Mouse (Mus musculus) E14TG2a.4 (cell line): ENCODE measurements around the gene Gpc5.
A peak's percentile ranks its signal among the peaks of the same experiment; 100 is the strongest.

ENCODE experiments used
- H3K27me3 ChIP-seq: 2 replicates; pipeline ENCODE4 v1.6.1; 2014; ENCODE audit warnings: low read length, control low read depth; ENCODE audit not compliant: insufficient read depth
- H3K36me3 ChIP-seq: 2 replicates; pipeline ENCODE4 v1.6.1; 2014; ENCODE audit warnings: low read length, control low read depth; ENCODE audit not compliant: insufficient read depth
- H3K4me1 ChIP-seq: replicated peaks from 2 replicates; pipeline ENCODE4 v1.6.1; 2014; ENCODE audit warnings: low read depth, low read length, control low read depth
- H3K4me3 ChIP-seq: replicated peaks from 2 replicates; pipeline ENCODE4 v1.5.1; 2014; ENCODE audit warnings: mild to moderate bottlenecking, low read length
- H3K9me3 ChIP-seq: 2 replicates; pipeline ENCODE4 v1.6.1; 2014; ENCODE audit warnings: low read length, control low read depth
- CTCF ChIP-seq: conservative IDR thresholded peaks from 2 replicates; pipeline ENCODE4 v1.5.1; 2014; ENCODE audit warnings: low read length
- NANOG ChIP-seq: IDR thresholded peaks from 2 replicates; pipeline ENCODE4 v1.6.1; 2014; ENCODE audit warnings: borderline replicate concordance, low read length, mixed read lengths
- POU5F1 ChIP-seq: IDR thresholded peaks from 2 replicates; pipeline ENCODE4 v1.6.1; 2014; ENCODE audit warnings: low read length, borderline replicate concordance

Gene Gpc5

DNA sequence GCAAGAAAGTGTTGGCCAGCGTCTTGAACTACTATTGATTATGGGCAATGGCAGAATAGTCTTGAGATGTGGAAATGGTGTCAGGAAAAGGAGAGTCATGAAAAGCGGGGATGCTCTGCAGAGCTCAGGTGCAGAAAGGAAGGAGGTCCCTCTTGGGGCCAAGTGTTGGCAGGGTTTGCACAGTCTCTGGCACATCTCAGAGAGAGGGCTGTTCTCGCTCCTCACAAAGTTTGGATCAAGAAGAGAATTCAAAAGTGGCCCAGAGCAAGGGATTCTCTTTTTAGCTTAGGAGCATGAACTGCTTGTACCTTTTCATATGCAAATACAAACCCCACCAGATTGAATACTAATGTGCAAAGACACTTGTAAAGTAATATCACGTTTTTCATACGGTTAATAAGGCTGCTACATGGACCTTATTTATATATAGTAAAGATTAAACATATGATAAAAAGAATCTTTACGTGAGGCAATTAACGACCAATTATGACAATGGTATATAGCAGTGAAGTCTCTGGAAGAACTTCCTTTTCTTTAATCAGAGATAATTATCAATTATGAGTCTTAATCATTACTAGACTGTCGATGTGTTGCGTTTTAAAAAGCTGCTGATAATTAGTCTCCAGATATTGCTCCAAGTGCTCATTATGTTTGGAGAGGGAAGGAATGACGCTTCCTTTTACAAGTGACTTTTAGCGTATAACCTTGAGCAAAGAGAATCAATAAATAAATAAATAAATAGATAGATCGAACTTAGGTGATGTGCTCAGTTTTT, 10.1 kb upstream of the Gpc5 start:
- no peaks in the 10 kb centered on the region for H3K27me3 ChIP-seq
- no peaks in the 10 kb centered on the region for H3K4me1 ChIP-seq
- no peaks in the 10 kb centered on the region for H3K36me3 ChIP-seq
- peaks cover 6% of the 10 kb centered on the region; the same call in 1 of the 2 replicates for H3K9me3 ChIP-seq
- no peak overlapping the region for H3K4me3 ChIP-seq
- TF ChIP-seq POU5F1 = no peak

DNA sequence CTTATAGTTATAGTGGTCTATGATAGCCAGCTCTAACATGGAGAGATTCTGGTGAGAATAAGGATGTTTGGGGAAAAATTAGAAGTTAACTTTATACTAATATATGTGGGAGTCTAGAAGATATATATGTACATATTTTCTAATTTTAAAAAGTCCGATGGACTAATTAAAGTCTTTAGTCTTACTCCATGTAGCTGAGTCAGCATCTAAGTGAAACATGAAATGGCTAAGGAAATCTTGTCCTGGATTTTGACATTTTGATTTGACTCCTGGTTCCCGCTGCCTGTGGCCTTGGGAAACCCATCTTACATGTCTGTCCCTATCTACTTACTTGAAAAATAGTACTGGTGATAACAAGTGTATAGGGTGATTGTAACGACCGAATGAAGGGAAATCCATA, 1.5 kb upstream of the Gpc5 start:
- Histone ChIP-seq H3K9me3 (no peaks in the 10 kb centered on the region), H3K36me3 (no peaks in the 10 kb centered on the region), H3K27me3 (peaks cover 59% of the 10 kb centered on the region), H3K4me3 (no peak overlapping the region), H3K4me1 (peaks cover 9% of the 10 kb centered on the region)
- TF ChIP-seq CTCF = no peak

DNA sequence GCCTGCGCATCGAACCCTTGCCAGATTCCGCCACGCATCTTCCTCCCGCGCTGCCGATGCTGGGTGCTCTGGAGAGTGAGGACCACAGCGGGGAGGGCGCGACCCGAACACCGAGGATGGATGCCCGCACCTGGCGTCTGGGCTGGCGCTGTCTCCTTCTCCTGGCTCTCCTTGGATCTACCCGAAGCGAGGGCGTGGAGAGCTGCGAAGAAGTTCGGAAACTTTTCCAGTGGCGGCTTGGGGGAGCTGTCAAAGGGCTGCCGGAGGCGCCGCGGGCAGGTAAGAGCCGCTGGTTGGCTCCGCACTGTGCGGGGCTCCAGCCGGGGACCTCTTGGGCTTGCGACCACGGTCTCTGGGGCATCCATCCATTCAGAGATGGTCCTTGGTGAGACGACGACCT, 495 bp downstream of the Gpc5 start:
- no peak for TF ChIP-seq POU5F1
- no peak for TF ChIP-seq CTCF
- TF ChIP-seq NANOG = no peak
- peaks cover 60% of the 10 kb centered on the region for H3K27me3 ChIP-seq
- H3K36me3 ChIP-seq = no peaks in the 10 kb centered on the region
- H3K4me1 ChIP-seq = peaks cover 9% of the 10 kb centered on the region
- no peaks in the 10 kb centered on the region for H3K9me3 ChIP-seq
- peak overlapping the region; percentile 90 for H3K4me3 ChIP-seq

DNA sequence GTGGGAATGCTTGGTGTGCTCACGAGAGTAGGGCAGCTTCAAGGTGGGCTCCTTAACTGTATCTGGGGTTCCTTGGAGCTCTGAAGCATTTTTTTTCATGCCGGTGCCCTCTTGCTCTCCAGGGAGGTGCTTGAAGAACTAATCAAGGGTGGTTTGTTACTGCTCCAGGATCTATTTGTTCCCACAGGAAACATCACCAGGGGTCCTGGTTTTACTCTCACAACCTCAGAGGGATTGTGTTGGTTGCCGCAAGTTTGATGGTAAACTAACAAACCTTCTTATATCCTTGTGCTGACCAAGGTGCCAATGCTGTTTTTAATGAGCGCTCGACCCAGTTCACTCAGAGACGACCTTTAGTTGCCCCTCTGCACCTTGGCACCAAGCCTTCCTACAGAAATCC, 937 bp downstream of the Gpc5 start:
- Histone ChIP-seq H3K9me3 (no peaks in the 10 kb centered on the region), H3K27me3 (peaks cover 56% of the 10 kb centered on the region), H3K4me3 (peak overlapping the region; percentile 90), H3K4me1 (peaks cover 9% of the 10 kb centered on the region), H3K36me3 (no peaks in the 10 kb centered on the region)
- no peak for TF ChIP-seq POU5F1
- no peak for TF ChIP-seq NANOG
- no peak for TF ChIP-seq CTCF

DNA sequence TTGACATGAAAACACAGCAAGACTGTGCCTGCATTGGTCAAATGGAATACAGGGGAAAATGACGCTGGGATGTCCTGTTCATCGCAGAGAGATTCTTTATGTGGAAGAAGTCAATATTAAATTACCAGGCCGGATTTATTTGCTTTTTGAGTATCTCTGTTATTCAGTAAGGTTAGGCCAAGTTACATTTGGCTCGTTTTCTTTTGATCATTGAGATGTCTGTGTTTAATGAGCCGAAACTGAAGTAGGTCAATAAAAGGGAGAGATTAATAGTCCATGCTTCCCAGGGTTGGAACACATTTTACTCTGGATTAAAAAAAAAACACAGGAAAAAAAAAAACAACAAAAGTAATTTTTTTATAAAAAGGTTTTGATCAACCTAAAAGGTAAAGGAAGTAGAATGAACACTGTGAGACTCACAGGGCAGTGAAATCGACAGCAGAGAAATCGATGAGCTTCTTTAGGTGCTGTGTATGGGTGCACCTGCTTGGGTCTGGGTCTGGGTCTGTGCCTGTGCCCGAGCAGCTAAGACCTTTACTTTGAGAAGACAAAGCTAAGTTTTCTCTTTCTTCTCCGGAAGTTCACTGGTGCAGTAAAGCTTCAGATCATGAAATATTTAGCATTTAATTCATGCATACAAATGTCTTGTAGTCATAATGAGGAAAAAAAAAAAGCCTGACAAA, 8.7 kb downstream of the Gpc5 start:
- peaks cover 3% of the 10 kb centered on the region for H3K9me3 ChIP-seq
- H3K36me3 ChIP-seq = no peaks in the 10 kb centered on the region
- TF ChIP-seq NANOG = no peak
- TF ChIP-seq POU5F1 = no peak
- TF ChIP-seq CTCF = no peak
- no peaks in the 10 kb centered on the region for H3K4me1 ChIP-seq
- H3K4me3 ChIP-seq = no peak overlapping the region
- 0 out of 2 replicates have a peak, but pooled peaks cover under 1% of the 10 kb centered on the region for H3K27me3 ChIP-seq

DNA sequence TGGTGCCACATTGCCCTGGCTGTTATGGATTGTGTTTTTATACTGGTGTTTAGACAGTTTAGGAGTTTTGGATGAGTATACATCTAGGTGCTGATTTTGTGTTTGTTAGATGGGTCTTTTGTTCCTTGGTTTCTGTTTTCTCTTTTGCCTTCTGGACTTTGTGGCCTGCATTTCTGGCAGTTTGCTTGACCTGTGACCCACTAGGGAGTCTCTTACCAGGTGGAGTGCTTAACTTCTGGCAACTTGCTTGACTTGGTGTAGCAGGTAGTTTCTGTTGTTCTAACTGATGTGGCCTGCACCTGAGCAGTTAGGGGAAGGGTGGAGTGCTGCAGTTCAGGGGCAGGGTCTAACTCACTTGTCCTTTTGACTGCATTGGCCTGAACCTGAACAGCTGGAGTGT, 14.3 kb downstream of the Gpc5 start:
- Histone ChIP-seq H3K9me3 (peaks cover 12% of the 10 kb centered on the region), H3K36me3 (no peaks in the 10 kb centered on the region), H3K4me3 (no peak overlapping the region), H3K27me3 (no peaks in the 10 kb centered on the region), H3K4me1 (no peaks in the 10 kb centered on the region)
- no peak for TF ChIP-seq CTCF
- TF ChIP-seq NANOG = no peak
- TF ChIP-seq POU5F1 = no peak

DNA sequence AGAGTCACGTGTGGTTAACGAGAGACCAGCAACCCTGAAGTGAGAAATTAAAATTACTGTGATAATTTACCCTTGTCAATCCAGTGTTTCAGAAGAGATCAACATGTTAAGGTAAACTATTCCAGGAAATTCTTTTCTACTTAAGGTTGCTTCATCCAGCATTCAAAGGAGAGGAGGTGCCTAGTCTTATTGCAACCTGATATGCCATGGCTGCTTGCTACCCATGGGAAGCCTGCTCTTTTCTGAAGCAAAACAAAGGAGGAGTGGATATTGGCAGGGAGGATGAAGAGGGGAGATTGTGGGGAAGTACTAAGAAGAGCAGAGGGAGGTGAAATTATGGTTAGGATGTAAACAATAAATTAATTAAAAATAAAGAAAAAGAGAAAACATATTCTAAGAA, 15.5 kb downstream of the Gpc5 start:
- H3K36me3 ChIP-seq = no peaks in the 10 kb centered on the region
- no peak for TF ChIP-seq POU5F1
- no peak overlapping the region for H3K4me3 ChIP-seq
- H3K9me3 ChIP-seq = peaks cover 12% of the 10 kb centered on the region
- H3K27me3 ChIP-seq = no peaks in the 10 kb centered on the region
- no peaks in the 10 kb centered on the region for H3K4me1 ChIP-seq

DNA sequence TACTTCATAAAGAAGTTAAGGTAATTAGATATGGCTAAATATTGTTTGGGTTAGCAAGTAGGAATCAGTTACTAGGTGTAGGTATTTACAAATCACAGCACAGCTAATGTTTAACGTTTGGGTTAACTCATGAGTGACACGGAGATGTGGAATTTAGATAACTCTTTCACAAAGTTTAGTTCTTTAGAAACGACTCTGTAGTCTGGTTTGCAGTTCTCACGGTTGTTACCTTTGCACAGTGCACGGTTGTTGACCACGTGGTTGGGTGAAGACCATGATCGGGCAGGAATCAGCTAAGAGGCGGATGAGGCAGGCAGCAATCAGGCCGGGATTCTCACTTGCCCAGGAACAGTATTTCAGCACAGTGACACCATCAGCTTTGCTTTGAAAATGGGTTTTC, 26.6 kb downstream of the Gpc5 start:
- no peak overlapping the region for H3K4me3 ChIP-seq
- no peaks in the 10 kb centered on the region for H3K9me3 ChIP-seq
- H3K27me3 ChIP-seq = no peaks in the 10 kb centered on the region
- no peaks in the 10 kb centered on the region for H3K36me3 ChIP-seq
- TF ChIP-seq POU5F1 = no peak
- TF ChIP-seq NANOG = no peak
- TF ChIP-seq CTCF = no peak
- H3K4me1 ChIP-seq = no peaks in the 10 kb centered on the region

DNA sequence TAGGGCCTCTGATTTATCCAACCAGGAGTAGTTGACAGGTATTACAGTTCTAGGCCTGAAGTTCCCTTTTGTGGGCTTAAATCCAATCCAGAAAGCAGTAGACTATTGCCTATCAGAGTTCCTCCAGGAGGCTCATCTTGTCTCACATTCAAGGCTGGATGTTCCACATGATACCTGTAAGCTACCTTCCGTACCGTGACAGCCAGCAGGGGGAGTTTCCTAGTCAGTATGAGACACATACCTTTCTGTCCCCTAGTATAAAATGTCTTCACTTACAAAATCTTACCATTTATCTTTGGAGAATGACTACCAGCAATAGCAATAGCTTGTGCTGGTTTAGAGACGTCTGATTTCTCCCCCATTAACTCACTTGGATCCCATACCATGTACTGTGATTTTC, 56.8 kb downstream of the Gpc5 start:
- H3K4me1 ChIP-seq = no peaks in the 10 kb centered on the region
- no peaks in the 10 kb centered on the region for H3K9me3 ChIP-seq
- H3K27me3 ChIP-seq = no peaks in the 10 kb centered on the region
- H3K4me3 ChIP-seq = no peak overlapping the region
- H3K36me3 ChIP-seq = no peaks in the 10 kb centered on the region
- TF ChIP-seq NANOG (no peak), POU5F1 (no peak), CTCF (no peak)
